Mouse (Mus musculus): ENCODE measurements around the gene Pcolce. TPM values are rescaled to one million over a fixed set of nuclear protein-coding genes. Genes with fewer than 3 reads are reported as not detected.

Gene Pcolce
- 128 and 135 TPM in 2 replicates for polyA plus RNA-seq (2016; fragmentation: Nextera tagmentation; extraction: Ambion mirVana)

GRCm38 (mm10) chr5:137613550-137613949 is at the start of gene Pcolce:
Gene Pcolce (minus strand): TSS chr5:137613784.
- peaks cover 55% of the 10 kb centered on the region for H3K4me1 ChIP-seq (replicated peaks)
- no peak for ATAC-seq (ENCODE audit: insufficient number of reproducible peaks, insufficient read depth, low FRiP score, low TSS enrichment, low read depth)
- H3K4me2 ChIP-seq, result no peak within 1 kb of the TSS
- H3K4me3 ChIP-seq (replicated peaks), result no peak within 1 kb of the TSS
- no peaks in the 10 kb centered on the region for H3K36me3 ChIP-seq
- no peaks in the 10 kb centered on the region for H3K9me3 ChIP-seq
- H3K27ac ChIP-seq, result peak within 1 kb of the TSS; percentile 99
- no peak within 1 kb of the TSS; the same call in 1 of the 2 replicates for H3K9ac ChIP-seq (replicated peaks)
- 40% methylated on average over 11 of the region's 11 CpGs for WGBS
- no peaks in the 10 kb centered on the region for H3K27me3 ChIP-seq

GRCm38 (mm10) chr5:137663057-137663456 is 49.5 kb upstream of the Pcolce start:
- Histone ChIP-seq H3K27ac (no peak overlapping the region), H3K36me3 (peaks cover 89% of the 10 kb centered on the region), H3K27me3 (no peaks in the 10 kb centered on the region), H3K9ac (replicated peaks) (no peak overlapping the region), H3K9me3 (no peaks in the 10 kb centered on the region), H3K4me1 (replicated peaks) (no peaks in the 10 kb centered on the region), H3K4me2 (no peak overlapping the region), H3K4me3 (replicated peaks) (no peak overlapping the region)
- ATAC-seq (ENCODE audit: insufficient number of reproducible peaks, insufficient read depth, low FRiP score, low TSS enrichment, low read depth), result no peak
- 88% methylated on average over 9 of the region's 9 CpGs for WGBS

- 89% methylated on average over 6 of the region's 6 CpGs for WGBS
- Histone ChIP-seq H3K4me3 (replicated peaks) (no peak overlapping the region), H3K27ac (no peak overlapping the region), H3K9me3 (no peaks in the 10 kb centered on the region), H3K36me3 (peaks cover 70% of the 10 kb centered on the region), H3K27me3 (no peaks in the 10 kb centered on the region), H3K9ac (replicated peaks) (no peak overlapping the region), H3K4me1 (replicated peaks) (no peaks in the 10 kb centered on the region), H3K4me2 (no peak overlapping the region)
- ATAC-seq (ENCODE audit: insufficient number of reproducible peaks, insufficient read depth, low FRiP score, low TSS enrichment, low read depth), result no peak
Observed at GRCm38 (mm10) chr5:137660064-137660688, 46.6 kb upstream of the Pcolce start.

GRCm38 (mm10) chr5:137656977-137657376 is 43.4 kb upstream of the Pcolce start:
- H3K27ac ChIP-seq, result 0 out of 2 replicates have a peak overlapping the region, but pooled peaks have one; percentile 45
- H3K4me3 ChIP-seq (replicated peaks), result no peak overlapping the region
- H3K4me1 ChIP-seq (replicated peaks), result no peaks in the 10 kb centered on the region
- no peak for ATAC-seq (ENCODE audit: insufficient number of reproducible peaks, insufficient read depth, low FRiP score, low TSS enrichment, low read depth)
- H3K36me3 ChIP-seq, result peaks cover 63% of the 10 kb centered on the region
- no peaks in the 10 kb centered on the region for H3K27me3 ChIP-seq
- WGBS, result 34% methylated on average over 6 of the region's 6 CpGs
- H3K4me2 ChIP-seq, result no peak overlapping the region
- H3K9me3 ChIP-seq, result no peaks in the 10 kb centered on the region
- no peak overlapping the region for H3K9ac ChIP-seq (replicated peaks)

- peaks cover 5% of the 10 kb centered on the region for H3K4me1 ChIP-seq (replicated peaks)
- H3K4me3 ChIP-seq (replicated peaks), result no peak overlapping the region
- H3K36me3 ChIP-seq, result peaks cover 55% of the 10 kb centered on the region
- no peak overlapping the region for H3K27ac ChIP-seq
- H3K9ac ChIP-seq (replicated peaks), result no peak overlapping the region
- no peaks in the 10 kb centered on the region for H3K9me3 ChIP-seq
- H3K27me3 ChIP-seq, result no peaks in the 10 kb centered on the region
- no peak overlapping the region for H3K4me2 ChIP-seq
- no peak for ATAC-seq (ENCODE audit: insufficient number of reproducible peaks, insufficient read depth, low FRiP score, low TSS enrichment, low read depth)
- WGBS, result 79% methylated on average over 7 of the region's 7 CpGs
Observed at GRCm38 (mm10) chr5:137654746-137655145, 41.2 kb upstream of the Pcolce start.

GRCm38 (mm10) chr5:137653366-137653765 is 39.8 kb upstream of the Pcolce start:
- Histone ChIP-seq H3K4me2 (no peak overlapping the region), H3K27ac (no peak overlapping the region), H3K36me3 (peaks cover 41% of the 10 kb centered on the region), H3K27me3 (no peaks in the 10 kb centered on the region), H3K4me1 (replicated peaks) (peaks cover 19% of the 10 kb centered on the region), H3K4me3 (replicated peaks) (no peak overlapping the region), H3K9me3 (no peaks in the 10 kb centered on the region), H3K9ac (replicated peaks) (no peak overlapping the region)
- WGBS, result 96% methylated on average over 10 of the region's 10 CpGs
- no peak for ATAC-seq (ENCODE audit: insufficient number of reproducible peaks, insufficient read depth, low FRiP score, low TSS enrichment, low read depth)

GRCm38 (mm10) chr5:137652474-137652873 is 38.9 kb upstream of the Pcolce start:
- peaks cover 38% of the 10 kb centered on the region for H3K36me3 ChIP-seq
- 16% methylated on average over 3 of the region's 3 CpGs for WGBS
- ATAC-seq (ENCODE audit: insufficient number of reproducible peaks, insufficient read depth, low FRiP score, low TSS enrichment, low read depth), result no peak

GRCm38 (mm10) chr5:137649669-137650571 is 36.3 kb upstream of the Pcolce start:
- Histone ChIP-seq H3K4me1 (replicated peaks) (peaks cover 43% of the 10 kb centered on the region), H3K27ac (peak overlapping the region; percentile 79), H3K9me3 (no peaks in the 10 kb centered on the region), H3K9ac (replicated peaks) (no peak overlapping the region), H3K36me3 (peaks cover 29% of the 10 kb centered on the region), H3K4me2 (peak overlapping the region; percentile 23; the same call in 1 of the 2 replicates), H3K4me3 (replicated peaks) (no peak overlapping the region), H3K27me3 (peaks cover 16% of the 10 kb centered on the region)
- WGBS, result 13% methylated on average over 18 of the region's 18 CpGs
- no peak for ATAC-seq (ENCODE audit: insufficient number of reproducible peaks, insufficient read depth, low FRiP score, low TSS enrichment, low read depth)

More at GRCm38 (mm10) chr5:137652474-137652873, 38.9 kb upstream of the Pcolce start:
- H3K27ac ChIP-seq, result no peak overlapping the region
- H3K4me1 ChIP-seq (replicated peaks), result peaks cover 28% of the 10 kb centered on the region
- no peak overlapping the region for H3K4me2 ChIP-seq
- no peak overlapping the region for H3K4me3 ChIP-seq (replicated peaks)
- no peak overlapping the region for H3K9ac ChIP-seq (replicated peaks)
- H3K9me3 ChIP-seq, result no peaks in the 10 kb centered on the region
- H3K27me3 ChIP-seq, result no peaks in the 10 kb centered on the region

GRCm38 (mm10) chr5:137649251-137649650 is 35.7 kb upstream of the Pcolce start:
- no peak for ATAC-seq (ENCODE audit: insufficient number of reproducible peaks, insufficient read depth, low FRiP score, low TSS enrichment, low read depth)
- WGBS, result 38% methylated on average over 4 of the region's 4 CpGs
- peak overlapping the region; percentile 79 for H3K27ac ChIP-seq

GRCm38 (mm10) chr5:137647827-137648601 is 34.4 kb upstream of the Pcolce start:
- Histone ChIP-seq H3K4me2 (peak overlapping the region; percentile 19), H3K27ac (peak overlapping the region; percentile 79), H3K9ac (replicated peaks) (no peak overlapping the region), H3K9me3 (no peaks in the 10 kb centered on the region), H3K4me3 (replicated peaks) (no peak overlapping the region), H3K4me1 (replicated peaks) (peaks cover 48% of the 10 kb centered on the region), H3K36me3 (peaks cover 15% of the 10 kb centered on the region), H3K27me3 (peaks cover 34% of the 10 kb centered on the region)
- 23% methylated on average over 9 of the region's 9 CpGs for WGBS
- 0 out of 2 replicates have a peak, but pooled peaks have one; percentile 40 for ATAC-seq (ENCODE audit: insufficient number of reproducible peaks, insufficient read depth, low FRiP score, low TSS enrichment, low read depth)

More at GRCm38 (mm10) chr5:137649251-137649650, 35.7 kb upstream of the Pcolce start:
- Histone ChIP-seq H3K4me3 (replicated peaks) (no peak overlapping the region), H3K36me3 (peaks cover 25% of the 10 kb centered on the region), H3K27me3 (peaks cover 23% of the 10 kb centered on the region), H3K9me3 (no peaks in the 10 kb centered on the region), H3K9ac (replicated peaks) (no peak overlapping the region), H3K4me2 (no peak overlapping the region), H3K4me1 (replicated peaks) (peaks cover 47% of the 10 kb centered on the region)

Data from limb, embryonic 12.5 days (tissue).